Mouse (Mus musculus) thymus, adult 2 months (tissue): Measurements from ENCODE around the gene Klhl7. TPM values are rescaled to one million over a fixed set of nuclear protein-coding genes. Genes with fewer than 3 reads are reported as not detected.

Experiments used
- DNase-seq: peaks from one replicate; pipeline ENCODE4 v3.0.0; 2021
- H3K27ac ChIP-seq: fragments of 200-500 bp; 2 replicates; pipeline ENCODE4 v1.5.1; 2012; ENCODE audit warnings: low read length, control low read depth; ENCODE audit not compliant: control insufficient read depth, insufficient read depth
- H3K27me3 ChIP-seq: fragments of 200-500 bp; 2 replicates; pipeline ENCODE4 v1.6.1; 2012; ENCODE audit warnings: mild to moderate bottlenecking, low read length, moderate library complexity, mixed read lengths; ENCODE audit not compliant: control insufficient read depth, insufficient read depth
- H3K36me3 ChIP-seq: fragments of 200-500 bp; 2 replicates; pipeline ENCODE4 v1.6.1; 2012; ENCODE audit warnings: mild to moderate bottlenecking, low read length, moderate library complexity; ENCODE audit not compliant: control insufficient read depth, insufficient read depth
- H3K4me1 ChIP-seq: fragments of 200-500 bp; replicated peaks from 2 replicates; pipeline ENCODE4 v1.6.1; 2012; ENCODE audit warnings: low read length; ENCODE audit not compliant: control insufficient read depth, insufficient read depth
- H3K4me3 ChIP-seq: fragments of 200-500 bp; 2 replicates; pipeline ENCODE4 v1.5.1; 2012; ENCODE audit warnings: mild to moderate bottlenecking, low read length, control low read depth, moderate library complexity; ENCODE audit not compliant: control insufficient read depth, insufficient read depth
- CTCF ChIP-seq: fragments of 200-500 bp; IDR thresholded peaks from 2 replicates; pipeline ENCODE4 v1.5.1; 2012; ENCODE audit warnings: mild to moderate bottlenecking, control low read depth, low read length, moderate library complexity, borderline replicate concordance; ENCODE audit not compliant: control insufficient read depth, poor library complexity, insufficient read depth; ENCODE audit errors: extremely low read depth
- POLR2A ChIP-seq: fragments of 200-500 bp; IDR thresholded peaks from 2 replicates; pipeline ENCODE4 v1.6.1; 2012; ENCODE audit warnings: mild to moderate bottlenecking, low read length, control low read depth, moderate library complexity; ENCODE audit not compliant: control insufficient read depth, poor library complexity, insufficient read depth; ENCODE audit errors: extremely low read depth
- WGBS: fragments of 180-500 bp; shearing (Covaris S2); methylation state at CpG from one replicate; pipeline ENCODE4 v1.1.7; 2018; 5-methylcytosine and 5-hydroxymethylcytosine counted together
- polyA plus RNA-seq: library from polyadenylated mRNA; depleted of rRNA; stranded (reverse); fragments of >200 nt; gene quantifications from 2 replicates; pipeline ENCODE4 v1.2.3, GENCODE M21; 2012

Gene Klhl7
- polyA plus RNA-seq, 1 experiment, result 2.7 TPM

DNA sequence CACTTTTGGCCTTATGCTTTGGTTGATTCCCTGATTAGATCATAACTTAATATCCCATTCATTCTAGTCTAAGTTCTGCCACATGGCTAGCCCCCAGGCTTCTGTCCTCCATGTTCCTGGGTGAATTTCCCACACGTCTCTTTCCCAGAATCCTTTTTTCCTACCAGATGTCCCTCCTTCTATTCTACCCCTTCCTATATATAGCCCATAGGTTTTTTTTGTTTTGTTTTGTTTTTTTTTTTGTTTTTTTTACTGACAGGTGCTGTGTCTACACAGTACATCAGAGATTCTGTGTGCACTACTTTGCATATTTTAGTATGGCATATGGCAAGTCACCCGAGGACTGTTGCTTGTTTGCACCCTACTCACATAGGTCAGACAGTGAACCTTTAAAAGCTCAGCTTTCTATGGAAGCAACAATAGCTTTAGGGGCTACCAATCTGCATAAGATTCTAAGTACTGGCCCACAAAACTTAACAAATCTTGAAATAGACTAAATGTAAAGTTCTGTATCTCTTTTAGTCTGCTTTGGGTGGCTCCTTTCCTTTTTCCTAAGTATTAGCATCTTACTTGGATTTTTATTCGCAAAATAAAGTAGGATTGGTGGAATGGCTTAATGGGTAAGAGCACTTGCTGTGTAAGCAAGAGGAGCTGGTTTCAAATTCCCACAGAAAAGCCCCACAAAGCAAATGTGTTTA is 24.3 kb downstream of the Klhl7 start:
- no peak for DNase-seq
- WGBS, result 92% methylated on average over 3 of the region's 3 CpGs
- Histone ChIP-seq H3K27ac (no peak overlapping the region), H3K27me3 (no peaks in the 10 kb centered on the region), H3K4me1 (no peaks in the 10 kb centered on the region), H3K36me3 (no peaks in the 10 kb centered on the region), H3K4me3 (no peak overlapping the region)
- no peak for TF ChIP-seq POLR2A
- TF ChIP-seq CTCF, result no peak

DNA sequence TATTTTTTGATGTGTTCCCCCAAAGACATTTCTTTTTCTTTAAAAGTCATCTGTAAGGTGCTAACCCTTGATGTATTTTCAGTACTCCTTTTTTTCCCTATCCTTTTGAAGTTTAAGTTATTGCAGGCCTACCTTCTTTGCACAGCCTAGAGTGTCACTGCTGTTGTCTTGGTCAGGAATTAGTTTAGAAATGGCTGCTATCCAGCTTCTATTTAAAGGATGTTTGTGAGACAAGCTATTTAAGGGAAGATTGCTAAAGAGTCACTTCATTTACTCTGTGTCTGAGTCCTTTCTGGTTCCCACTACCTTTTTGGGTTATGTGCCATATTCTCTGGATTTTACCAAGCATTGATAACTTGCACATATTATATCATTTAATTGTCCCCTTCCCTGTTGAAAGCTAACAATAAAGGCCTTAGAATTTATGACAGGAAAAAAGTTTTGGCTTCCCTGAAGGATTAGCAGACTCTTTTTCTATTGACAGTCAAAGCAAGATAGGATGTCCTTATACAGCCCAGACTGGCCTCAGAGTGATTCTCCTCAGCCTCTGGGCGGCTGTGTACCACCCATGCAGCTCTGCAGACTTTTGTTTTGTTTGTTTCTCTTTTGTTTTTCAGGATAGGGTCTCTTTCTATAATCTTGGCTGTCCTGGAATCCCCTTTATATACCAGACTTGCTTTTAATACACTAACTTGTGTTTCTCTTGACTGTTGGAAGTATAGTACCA is 25.7 kb downstream of the Klhl7 start:
- DNase-seq, result no peak
- Histone ChIP-seq H3K36me3 (no peaks in the 10 kb centered on the region), H3K27me3 (no peaks in the 10 kb centered on the region), H3K4me1 (no peaks in the 10 kb centered on the region), H3K4me3 (no peak overlapping the region), H3K27ac (no peak overlapping the region)
- TF ChIP-seq CTCF, result no peak
- no peak for TF ChIP-seq POLR2A
- 94% methylated on average over 1 of the region's 1 CpGs for WGBS

DNA sequence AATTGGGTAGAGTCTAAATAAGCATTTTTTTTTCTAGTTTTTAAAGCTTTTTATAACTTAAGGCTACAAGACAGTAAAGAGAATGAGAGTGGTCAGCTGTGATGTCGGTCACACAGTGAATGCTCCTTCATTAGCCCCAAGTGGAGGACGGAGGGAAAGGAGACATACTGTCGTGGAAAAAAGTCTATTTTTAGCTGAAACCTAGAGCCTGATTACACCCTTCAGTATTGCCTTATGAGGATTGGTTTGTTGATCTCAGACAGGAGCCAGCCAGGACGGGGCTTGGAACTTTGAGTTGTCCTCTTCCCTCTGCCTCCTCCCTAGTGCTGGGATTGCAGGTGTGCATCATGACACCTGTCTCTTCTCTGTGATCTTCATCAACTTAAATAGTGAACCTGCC is 26.6 kb downstream of the Klhl7 start:
- Histone ChIP-seq H3K4me1 (no peaks in the 10 kb centered on the region), H3K4me3 (no peak overlapping the region), H3K36me3 (no peaks in the 10 kb centered on the region), H3K27me3 (no peaks in the 10 kb centered on the region), H3K27ac (no peak overlapping the region)
- WGBS, result 91% methylated on average over 4 of the region's 4 CpGs
- TF ChIP-seq CTCF (no peak), POLR2A (no peak)
- no peak for DNase-seq

DNA sequence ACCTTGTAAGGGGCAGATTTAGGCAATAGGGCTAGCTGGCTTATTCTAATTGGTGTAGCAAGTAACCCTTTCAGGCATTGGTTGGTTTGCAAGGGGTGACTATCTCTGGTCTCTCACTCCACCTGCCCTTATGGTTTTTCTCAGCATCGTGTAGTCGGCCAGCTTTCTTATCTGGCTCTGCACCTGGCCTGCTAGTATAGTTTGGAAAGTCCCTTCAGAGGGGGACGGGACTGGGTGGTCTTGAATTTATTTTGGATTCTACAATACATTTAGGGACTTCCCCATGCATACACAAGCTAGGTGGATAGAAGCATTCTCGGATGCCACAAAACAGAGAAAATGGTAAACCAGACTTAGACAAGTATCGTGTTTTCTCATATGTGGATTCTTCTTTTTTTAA is 46.6 kb downstream of the Klhl7 start:
- 94% methylated on average over 5 of the region's 5 CpGs for WGBS
- DNase-seq, result no peak
- no peak overlapping the region for H3K4me3 ChIP-seq
- no peaks in the 10 kb centered on the region for H3K4me1 ChIP-seq
- no peaks in the 10 kb centered on the region for H3K27me3 ChIP-seq
- no peaks in the 10 kb centered on the region; the same call in 1 of the 2 replicates for H3K36me3 ChIP-seq
- H3K27ac ChIP-seq, result no peak overlapping the region
- TF ChIP-seq POLR2A (no peak), CTCF (no peak)

DNA sequence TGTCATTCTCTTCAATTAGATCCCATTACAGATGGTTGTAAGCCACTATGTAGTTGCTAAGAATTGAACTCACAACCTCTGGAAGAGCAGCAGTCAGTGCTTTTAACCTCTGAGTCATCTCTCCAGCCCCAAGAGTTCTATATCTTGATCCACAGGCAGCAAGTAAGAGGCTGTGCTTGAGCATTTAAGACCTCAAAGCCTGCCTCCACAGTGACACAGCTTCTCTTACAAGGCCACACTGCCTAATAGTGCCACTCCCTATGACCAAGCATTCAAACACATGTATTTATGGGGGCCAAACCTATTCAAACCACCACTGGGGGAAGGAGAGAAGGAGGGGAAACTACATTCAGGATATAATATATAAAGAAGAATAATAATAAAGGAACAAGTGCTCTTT is 51.8 kb downstream of the Klhl7 start:
- Histone ChIP-seq H3K4me3 (no peak overlapping the region), H3K27ac (no peak overlapping the region), H3K36me3 (no peaks in the 10 kb centered on the region), H3K4me1 (no peaks in the 10 kb centered on the region), H3K27me3 (no peaks in the 10 kb centered on the region)
- DNase-seq, result no peak
- TF ChIP-seq POLR2A (no peak), CTCF (no peak)

DNA sequence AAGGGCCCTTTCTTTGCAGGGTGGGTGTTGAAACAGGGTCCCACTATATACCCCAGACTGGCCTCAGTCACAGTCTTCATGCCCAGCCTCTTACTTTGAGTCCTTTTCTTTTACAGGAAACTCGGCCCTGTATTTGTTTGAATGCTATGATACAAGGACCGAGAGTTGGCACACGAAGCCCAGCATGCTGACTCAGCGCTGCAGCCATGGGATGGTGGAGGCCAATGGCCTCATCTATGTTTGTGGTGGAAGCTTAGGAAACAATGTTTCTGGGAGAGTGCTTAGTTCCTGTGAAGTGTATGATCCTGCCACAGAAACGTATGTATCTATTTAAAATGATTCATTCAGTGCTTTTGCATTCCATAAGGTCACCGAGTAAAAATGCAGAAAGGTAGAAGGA is 56.4 kb downstream of the Klhl7 start:
- H3K27me3 ChIP-seq, result no peaks in the 10 kb centered on the region
- H3K4me1 ChIP-seq, result no peaks in the 10 kb centered on the region
- DNase-seq, result no peak
- no peaks in the 10 kb centered on the region for H3K36me3 ChIP-seq
- H3K27ac ChIP-seq, result no peak overlapping the region
- no peak overlapping the region for H3K4me3 ChIP-seq
- TF ChIP-seq CTCF (no peak), POLR2A (no peak)
- WGBS, result 94% methylated on average over 6 of the region's 6 CpGs
